Mouse (Mus musculus): ENCODE measurements around the gene Tmtc2.

DNA sequence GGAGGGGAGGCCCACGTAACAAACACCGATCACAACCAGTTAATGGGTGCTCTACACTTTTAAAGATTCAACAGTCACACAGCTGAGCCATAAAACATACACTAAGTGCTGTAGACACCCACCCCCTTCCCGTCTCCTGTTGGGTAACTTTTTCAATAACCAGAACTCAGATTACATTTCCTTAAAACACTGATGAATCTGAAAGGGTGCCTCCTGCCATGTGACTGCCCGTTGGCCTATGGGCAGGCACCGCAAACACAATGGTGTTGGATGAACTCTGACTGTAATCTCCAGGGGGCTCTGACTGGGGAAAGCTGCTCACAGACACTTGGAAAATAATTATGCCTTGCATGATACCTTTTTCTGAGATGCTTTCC is 64.4 kb downstream of the Tmtc2 start:
- no peak for TF ChIP-seq POLR2A (IDR thresholded peaks at IDR 0.05; ENCODE audit: insufficient read depth, low read depth, low read length)
- TF ChIP-seq CTCF (IDR thresholded peaks at IDR 0.05; ENCODE audit: insufficient read depth, low read depth, low read length) = no peak

Data from olfactory bulb, adult 2 months (tissue).